Mouse (Mus musculus) heart, embryonic 14.5 days (tissue): ENCODE data around the gene Rai14. TPM values are rescaled to one million over a fixed set of nuclear protein-coding genes. Genes with fewer than 3 reads are reported as not detected.

Experiments
- polyA plus RNA-seq: library from polyadenylated mRNA; unstranded; fragments of >200 nt; fragmentation: Nextera tagmentation; extraction: Ambion mirVana; gene quantifications from 2 replicates; pipeline ENCODE4 v1.2.1, GENCODE M21; 2014

The Rai14 gene
- polyA plus RNA-seq, 1 experiment from 2014 or later: 12.9 TPM

Other genes starting within 250 kb of the Rai14 start
- gene Dnajc21, start 244.1 kb downstream of the Rai14 start, polyA plus RNA-seq: 12.9 and 13.0 TPM in 2 replicates
- gene Brix1, start 228.7 kb downstream of the Rai14 start, polyA plus RNA-seq: 55.9 and 58.8 TPM in 2 replicates
- 12.6 and 16.9 TPM in 2 replicates for gene Rad1, start 228.6 kb downstream of the Rai14 start, polyA plus RNA-seq
- not detected in 2 replicates for gene Ttc23l, start 156.0 kb downstream of the Rai14 start, polyA plus RNA-seq
- 0.16 TPM in 1 of 2 replicates, not detected in the other for gene C1qtnf3, start 237.7 kb upstream of the Rai14 start, polyA plus RNA-seq